Mouse (Mus musculus) gastrocnemius, postnatal 25 days (tissue): ENCODE measurements around the gene Apoa5. TPM values are rescaled to one million over a fixed set of nuclear protein-coding genes. Genes with fewer than 3 reads are reported as not detected.
"Not testable (repeated sequence)": the region's sequence is repeated elsewhere in the genome, so short reads cannot be mapped to it uniquely, and the experiment has no call there.

Experiments used
- DNase-seq: peaks from one replicate; pipeline ENCODE4 v3.0.0; 2022
- total RNA-seq, 2 experiments: library from RNA; stranded (reverse); gene quantifications; 1 replicate in 1 of 2; 2 replicates in 1 of 2; pipeline ENCODE4 v1.2.3; 2021

Gene Apoa5
- total RNA-seq, 2 experiments from 2014 or later = not detected

- DNase-seq = no peak
Observed at GRCm38 (mm10) chr9:46261131-46261530, 7.3 kb upstream of the Apoa5 start.

- no peak for DNase-seq
Observed at GRCm38 (mm10) chr9:46269125-46269524, 692 bp downstream of the Apoa5 start.

- DNase-seq = no peak
Observed at GRCm38 (mm10) chr9:46270782-46271181, 2.3 kb downstream of the Apoa5 start.

- DNase-seq = no peak
Observed at GRCm38 (mm10) chr9:46272070-46272469, 3.6 kb downstream of the Apoa5 start.

- DNase-seq = peak; percentile 88
Observed at GRCm38 (mm10) chr9:46272677-46273454, 4.4 kb downstream of the Apoa5 start, which contains the start of gene Zpr1. TSS of gene Zpr1 (plus strand) at chr9:46273064.

GRCm38 (mm10) chr9:46274494-46274893, 6.1 kb downstream of the Apoa5 start:
- no peak for DNase-seq

GRCm38 (mm10) chr9:46282631-46283436, 14.4 kb downstream of the Apoa5 start, which contains the start of gene Bud13:
TSS of gene Bud13 (plus strand) at chr9:46283008.
- DNase-seq = peak; percentile 90

- no peak for DNase-seq
Observed at GRCm38 (mm10) chr9:46298381-46298780, 29.9 kb downstream of the Apoa5 start.

GRCm38 (mm10) chr9:46302142-46302541, 33.7 kb downstream of the Apoa5 start:
- DNase-seq = no peak

- DNase-seq = no peak
Observed at GRCm38 (mm10) chr9:46309121-46309520, 40.7 kb downstream of the Apoa5 start.

- DNase-seq = no peak
Observed at GRCm38 (mm10) chr9:46314507-46314906, 46.1 kb downstream of the Apoa5 start.

GRCm38 (mm10) chr9:46314921-46315320, 46.5 kb downstream of the Apoa5 start:
- DNase-seq = no peak

GRCm38 (mm10) chr9:46315807-46316365, 47.5 kb downstream of the Apoa5 start:
- DNase-seq = no peak

- DNase-seq = no peak
Observed at GRCm38 (mm10) chr9:46316388-46316787, 48.0 kb downstream of the Apoa5 start.

- DNase-seq = no peak
Observed at GRCm38 (mm10) chr9:46316909-46317308, 48.5 kb downstream of the Apoa5 start.

- no peak for DNase-seq
Observed at GRCm38 (mm10) chr9:46317957-46318356, 49.5 kb downstream of the Apoa5 start.

- DNase-seq = not testable (repeated sequence)
Observed at GRCm38 (mm10) chr9:46319886-46320285, 51.5 kb downstream of the Apoa5 start, which contains the start of gene 4931429L15Rik. TSS of gene 4931429L15Rik (minus strand) at chr9:46319986.

- no peak for DNase-seq
Observed at GRCm38 (mm10) chr9:46320461-46320860, 52.0 kb downstream of the Apoa5 start.
